In the genomic region with DNA sequence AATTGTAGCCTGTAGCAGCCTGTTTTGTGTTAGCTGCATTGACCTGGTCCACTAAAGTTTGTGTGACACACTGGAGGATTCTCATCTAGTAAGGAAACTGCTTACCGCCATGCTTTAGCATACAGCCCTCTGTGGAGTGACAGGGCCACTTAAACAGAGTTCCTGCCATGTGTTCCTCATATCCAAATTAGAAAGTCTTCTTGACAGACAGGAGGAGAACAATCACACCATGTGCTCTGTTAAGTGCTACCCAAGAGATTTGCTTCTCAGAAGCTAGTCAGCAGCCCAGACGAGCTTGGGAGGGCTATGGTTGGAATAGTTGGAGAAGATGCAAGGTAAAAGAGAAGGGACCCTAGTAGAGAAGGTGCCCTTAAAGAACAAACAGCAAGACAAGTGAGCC, we compare ENCODE assay signal across 26 mouse cellular contexts.
DNase-seq lines count a peak whose midpoint lies in the region; ATAC-seq and TF ChIP-seq lines count a peak whose summit lies in the region.
"Had no signal": no experiment of that assay in that cellular context is flagged by ENCODE, and none has a peak within 500 bp of the region (broad histone marks: within the 10 kb centered on the region; RNA-seq: fewer than 3 reads in every experiment).

No protein-coding gene starts in this region.

- TF ChIP-seq EP300 in heart, postnatal 0 days (IDR thresholded peaks at IDR 0.05; ENCODE audit: low read depth): no peak

- TF ChIP-seq CTCF in heart, postnatal 0 days (IDR thresholded peaks at IDR 0.05; ENCODE audit: low read depth): no peak
- TF ChIP-seq CTCF in hindbrain, postnatal 0 days (IDR thresholded peaks at IDR 0.05; ENCODE audit: low read depth): no peak

- peak; percentile 74 for ATAC-seq in heart, postnatal 0 days (ENCODE audit: insufficient read depth, low read depth)
- no peak for ATAC-seq in heart, embryonic 12.5 days (ENCODE audit: insufficient number of reproducible peaks, low FRiP score)
- ATAC-seq in hindbrain, postnatal 0 days: no peak
- ATAC-seq: activated CD4-positive, CD25-positive, alpha-beta regulatory T cell, adult 4 months; CD4-positive, CD25-positive, alpha-beta regulatory T cell, adult 4 months; forebrain, embryonic 14.5 days; forebrain, embryonic 16.5 days; Patski had no signal

- H3K27me3 ChIP-seq in heart, postnatal 0 days (ENCODE audit: control insufficient read depth, insufficient read depth, low read length): no peaks in the 10 kb centered on the region
- no peaks in the 10 kb centered on the region; the same call in 1 of the 2 replicates for H3K27me3 ChIP-seq in heart, embryonic 12.5 days (replicated peaks)
- H3K27me3 ChIP-seq in hindbrain, postnatal 0 days (ENCODE audit: insufficient read depth, low read length): no peaks in the 10 kb centered on the region
- H3K27me3 ChIP-seq: CH12.LX; embryonic facial prominence, embryonic 13.5 days; embryonic facial prominence, embryonic 15.5 days; forebrain, embryonic 12.5 days had no signal

- H3K4me2 ChIP-seq in heart, postnatal 0 days (ENCODE audit: low read depth, low read length): no peak overlapping the region
- H3K4me2 ChIP-seq in heart, embryonic 12.5 days: no peak overlapping the region
- no peak overlapping the region for H3K4me2 ChIP-seq in hindbrain, postnatal 0 days (ENCODE audit: low read depth, low read length)
- H3K4me2 ChIP-seq: embryonic facial prominence, embryonic 13.5 days; embryonic facial prominence, embryonic 15.5 days; forebrain, embryonic 12.5 days had no signal

- 56% methylated on average over 2 of the region's 2 CpGs for WGBS in heart, postnatal 0 days
- WGBS in heart, embryonic 12.5 days: 48% methylated on average over 2 of the region's 2 CpGs
- 83% methylated on average over 2 of the region's 2 CpGs for WGBS in hindbrain, postnatal 0 days

- H3K4me1 ChIP-seq in heart, postnatal 0 days (ENCODE audit: control insufficient read depth, insufficient read depth): peaks cover 9% of the 10 kb centered on the region; the same call in 1 of the 2 replicates
- peaks cover 3% of the 10 kb centered on the region; the same call in 1 of the 2 replicates for H3K4me1 ChIP-seq in heart, embryonic 12.5 days (replicated peaks)
- H3K4me1 ChIP-seq in hindbrain, postnatal 0 days (ENCODE audit: insufficient read depth, low read length): no peaks in the 10 kb centered on the region
- H3K4me1 ChIP-seq: embryonic facial prominence, embryonic 13.5 days; embryonic facial prominence, embryonic 15.5 days; forebrain, embryonic 10.5 days; forebrain, embryonic 12.5 days had no signal

- peak overlapping the region; percentile 8; the same call in 1 of the 2 replicates for H3K27ac ChIP-seq in heart, postnatal 0 days (ENCODE audit: low read depth)
- H3K27ac ChIP-seq in heart, embryonic 12.5 days (ENCODE audit: poor library complexity, severe bottlenecking): no peak overlapping the region
- no peak overlapping the region for H3K27ac ChIP-seq in hindbrain, postnatal 0 days
- H3K27ac ChIP-seq: embryonic facial prominence, embryonic 13.5 days; embryonic facial prominence, embryonic 15.5 days; forebrain, embryonic 10.5 days; forebrain, embryonic 12.5 days had no signal

- H3K36me3 ChIP-seq in heart, postnatal 0 days (replicated peaks; ENCODE audit: control insufficient read depth, insufficient read depth, low read length): no peaks in the 10 kb centered on the region
- no peaks in the 10 kb centered on the region for H3K36me3 ChIP-seq in heart, embryonic 12.5 days
- H3K36me3 ChIP-seq in hindbrain, postnatal 0 days (ENCODE audit: insufficient read depth, low read length): no peaks in the 10 kb centered on the region
- H3K36me3 ChIP-seq: embryonic facial prominence, embryonic 13.5 days; embryonic facial prominence, embryonic 15.5 days; forebrain, embryonic 10.5 days; forebrain, embryonic 12.5 days; G1E had no signal

- no peak overlapping the region for H3K4me3 ChIP-seq in heart, postnatal 0 days (ENCODE audit: low read depth, low read length)
- no peak overlapping the region for H3K4me3 ChIP-seq in heart, embryonic 12.5 days
- no peak overlapping the region for H3K4me3 ChIP-seq in hindbrain, postnatal 0 days (ENCODE audit: low read length)
- H3K4me3 ChIP-seq: embryonic facial prominence, embryonic 13.5 days; embryonic facial prominence, embryonic 15.5 days; erythroblast, embryonic 14.5 days; forebrain, embryonic 10.5 days; forebrain, embryonic 12.5 days had no signal

- H3K9ac ChIP-seq in heart, postnatal 0 days (replicated peaks; ENCODE audit: low read depth, low read length): no peak overlapping the region
- H3K9ac ChIP-seq in heart, embryonic 12.5 days: no peak overlapping the region
- H3K9ac ChIP-seq in hindbrain, postnatal 0 days (replicated peaks; ENCODE audit: low read length): no peak overlapping the region
- H3K9ac ChIP-seq: embryonic facial prominence, embryonic 13.5 days; embryonic facial prominence, embryonic 15.5 days; forebrain, embryonic 12.5 days had no signal

- no peaks in the 10 kb centered on the region for H3K9me3 ChIP-seq in heart, postnatal 0 days (replicated peaks; ENCODE audit: control insufficient read depth, low read length)
- no peaks in the 10 kb centered on the region for H3K9me3 ChIP-seq in heart, embryonic 12.5 days (replicated peaks)
- no peaks in the 10 kb centered on the region for H3K9me3 ChIP-seq in hindbrain, postnatal 0 days (ENCODE audit: low read length)
- H3K9me3 ChIP-seq: embryonic facial prominence, embryonic 13.5 days; embryonic facial prominence, embryonic 15.5 days; forebrain, embryonic 10.5 days; forebrain, embryonic 12.5 days had no signal

- peak; percentile 43 for DNase-seq in heart, adult 11 months
- DNase-seq in heart, adult 9 months (ENCODE audit: low spot score in 2 of 2): no peak
- peak; percentile 52 for DNase-seq in heart, postnatal 0 days (ENCODE audit: low spot score)
- no peak for DNase-seq in hindbrain, postnatal 0 days (ENCODE audit: low spot score)
- DNase-seq: adrenal gland, adult 8-10 months; B cell, adult 2 months; cerebellum, adult 11 months; cerebellum, adult 18-20 months; cerebellum, adult 8-10 months; cerebellum, adult 9-11 months; cerebellum, postnatal 14 days; cerebellum, postnatal 36 days; embryo, embryonic 11 days had no signal

Comparison
In these comparisons a context has a peak if more than half of its experiments do, and no peak if none do; other contexts are left out.
1. DNase-seq: peak in heart, adult 11 months (single experiment) and heart, postnatal 0 days (single experiment); none in heart, adult 9 months (0 of 2) and hindbrain, postnatal 0 days (single experiment).